Mouse (Mus musculus) cerebellum, adult 18-20 months (tissue): ENCODE measurements around the gene Myo19.

Source experiments
- DNase-seq, 2 experiments: peaks; one replicate each; pipeline ENCODE4 v3.0.0; 2021

Gene Myo19

DNA sequence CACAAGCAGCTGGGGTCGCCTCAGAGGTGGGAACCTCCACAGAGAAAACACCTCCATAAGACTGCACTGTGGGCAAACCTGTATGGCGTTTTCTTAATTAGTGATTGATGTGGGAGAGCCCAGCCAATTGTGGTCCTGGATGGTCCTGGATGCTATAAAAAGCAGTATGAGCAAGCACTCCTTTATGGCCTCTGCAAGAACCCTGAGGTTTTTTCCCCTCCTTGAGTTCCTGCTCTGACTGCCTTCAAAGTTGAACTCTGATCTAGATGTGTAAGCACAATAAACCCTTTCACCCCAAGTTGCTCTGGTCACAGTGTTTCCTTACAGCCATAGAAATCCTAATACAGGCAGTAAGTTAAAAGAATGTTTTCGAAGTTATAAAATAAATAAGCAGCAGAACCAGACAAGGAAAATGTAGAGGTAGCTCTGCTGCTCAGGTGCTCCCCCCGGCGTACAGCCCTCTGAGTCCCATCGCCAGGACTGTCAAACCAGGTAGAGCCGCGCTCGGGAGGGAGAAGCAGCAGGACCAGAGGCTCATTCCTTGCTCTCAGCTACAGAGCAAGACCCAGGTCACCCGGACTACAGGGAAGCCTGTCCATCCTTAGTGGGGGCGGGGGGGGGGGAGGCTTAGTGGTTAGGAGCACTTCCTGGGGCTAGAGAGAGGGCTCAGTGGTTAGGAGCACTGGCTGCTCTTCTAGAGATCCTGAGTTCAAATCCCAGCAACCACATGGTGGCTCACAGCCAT lies 7.0 kb downstream of the Myo19 start:
- DNase-seq = no peak

DNA sequence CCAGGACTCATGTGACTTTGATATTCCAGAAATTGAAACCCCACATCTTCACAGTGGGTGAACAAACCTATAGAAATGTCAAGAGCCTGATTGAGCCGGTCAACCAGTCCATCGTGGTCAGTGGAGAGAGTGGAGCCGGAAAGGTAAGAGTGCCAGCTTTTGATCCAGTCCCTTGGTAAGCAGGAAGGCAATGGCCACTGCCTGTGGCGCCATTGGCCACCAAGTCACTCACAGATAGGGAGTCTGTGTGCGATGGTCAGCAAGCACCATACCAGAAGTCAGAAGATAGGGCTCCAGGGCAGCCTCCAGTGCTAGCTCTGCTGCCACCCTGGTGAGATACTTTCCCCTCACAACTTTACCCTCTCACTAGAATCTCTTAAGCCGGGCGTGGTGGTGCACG lies 8.1 kb downstream of the Myo19 start:
- DNase-seq = no peak

- no peak for DNase-seq
These were observed 9.5 kb downstream of the Myo19 start for GRCm38 (mm10) chr11:84889492-84889891.

GRCm38 (mm10) chr11:84891705-84892104 lies 11.8 kb downstream of the Myo19 start:
- no peak for DNase-seq

GRCm38 (mm10) chr11:84893113-84893512 lies 13.2 kb downstream of the Myo19 start:
- no peak for DNase-seq

DNA sequence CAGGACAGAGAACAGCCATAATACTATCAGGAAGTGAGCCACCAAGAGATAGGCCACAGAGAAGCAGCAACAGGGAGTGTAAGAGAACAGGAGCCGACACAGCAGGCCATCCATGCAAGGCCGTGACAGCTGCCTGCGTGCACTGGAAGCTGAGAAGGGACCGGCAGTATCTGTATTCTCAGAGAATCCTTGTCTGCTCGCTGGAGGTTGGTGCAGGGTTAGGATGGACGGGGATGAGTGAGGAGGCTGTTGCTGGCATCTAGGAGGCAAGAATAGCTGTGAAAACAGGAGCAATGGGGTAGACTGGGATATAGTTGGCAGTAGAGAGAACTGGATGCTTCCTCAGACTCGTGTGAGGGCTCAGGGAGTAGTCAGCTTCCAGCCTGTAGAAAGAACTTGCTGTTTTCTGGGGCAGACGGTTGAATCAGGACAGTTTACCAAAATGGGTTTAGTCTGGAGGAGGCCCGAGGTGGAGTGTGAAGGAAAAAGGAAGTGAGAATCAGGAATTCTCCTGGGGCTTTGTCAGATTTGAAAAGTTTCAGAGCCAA lies 24.7 kb downstream of the Myo19 start:
- DNase-seq = no peak

DNA sequence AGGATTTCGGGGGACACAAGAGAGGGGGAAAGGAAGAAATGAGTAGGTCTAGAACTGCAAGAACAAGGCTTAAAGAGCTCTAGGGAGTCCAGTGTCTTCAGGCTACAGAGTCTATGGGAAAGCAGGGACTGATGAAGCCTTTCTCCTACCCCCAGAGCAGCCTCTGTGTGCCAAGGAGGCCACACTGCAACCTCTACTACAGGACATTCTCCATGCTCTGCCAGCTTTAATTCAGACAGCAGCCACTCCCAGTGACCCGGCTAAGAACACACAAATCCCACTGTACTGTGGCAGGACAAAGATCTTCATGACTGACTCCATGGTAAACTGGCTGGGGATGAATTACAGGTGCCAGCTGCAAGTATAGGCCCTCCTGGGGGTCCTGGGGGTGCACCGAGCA lies 27.1 kb downstream of the Myo19 start:
- DNase-seq = no peak

- no peak for DNase-seq
These were observed 28.5 kb downstream of the Myo19 start for GRCm38 (mm10) chr11:84908480-84908879.

DNA sequence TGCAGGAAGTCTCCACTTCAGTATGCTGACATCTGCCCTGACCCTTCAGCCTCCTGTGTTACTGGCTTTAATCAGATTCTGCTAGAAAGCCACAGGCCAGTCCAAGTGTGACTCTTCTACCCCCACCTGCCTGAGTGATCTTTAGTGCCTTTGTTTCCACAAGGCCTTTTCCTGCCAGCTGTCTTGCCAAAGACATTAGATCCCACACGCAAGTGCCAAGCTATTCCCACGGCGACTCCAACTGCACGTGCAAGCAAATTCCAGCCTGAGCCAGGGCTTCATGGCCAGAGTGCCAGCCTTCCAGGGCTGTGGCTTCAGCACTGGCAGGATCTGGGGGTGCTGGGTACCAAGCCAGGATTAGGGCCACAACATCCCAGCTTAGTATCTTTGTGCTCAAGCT lies 30.5 kb downstream of the Myo19 start:
- no peak for DNase-seq

- DNase-seq = no peak
These were observed 34.7 kb downstream of the Myo19 start for GRCm38 (mm10) chr11:84914673-84915072.

- DNase-seq = peak; percentile 86 to 88
These were observed 36.2 kb downstream of the Myo19 start, which contains the start of gene Znhit3 for GRCm38 (mm10) chr11:84916053-84916702. Gene Znhit3, minus strand, starts transcription at chr11:84916366.

DNA sequence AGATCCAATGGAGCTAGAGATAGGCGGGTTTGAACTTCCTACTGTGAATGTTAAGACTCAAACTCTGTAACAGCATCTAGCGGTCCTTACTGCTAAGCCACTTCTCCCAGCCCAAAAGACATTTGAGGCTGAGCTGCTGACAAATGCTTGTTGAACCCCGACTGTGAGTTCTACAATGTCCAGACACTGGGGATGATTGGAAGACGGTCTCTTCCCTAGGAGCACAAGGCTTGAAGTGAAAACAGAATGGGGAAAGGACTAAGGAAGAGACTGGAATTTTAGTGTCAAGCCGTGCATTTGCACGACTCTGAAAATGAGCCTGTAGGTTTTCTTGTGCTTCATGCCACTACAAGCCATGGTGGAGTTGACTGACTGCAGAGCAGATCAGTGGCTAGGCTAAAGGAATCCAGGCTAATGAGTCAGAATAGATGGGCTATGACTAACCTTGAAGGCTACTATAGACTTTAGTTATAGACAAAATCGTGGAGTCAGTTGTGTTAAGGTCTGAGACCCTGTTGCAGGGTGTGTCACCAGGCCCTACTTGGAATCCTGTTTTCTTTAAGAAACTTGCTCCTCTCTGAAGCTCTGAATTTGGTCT lies 36.9 kb downstream of the Myo19 start:
- no peak for DNase-seq

- DNase-seq = peak; percentile 90 to 97
These were observed 38.5 kb downstream of the Myo19 start for GRCm38 (mm10) chr11:84918425-84918824.

DNA sequence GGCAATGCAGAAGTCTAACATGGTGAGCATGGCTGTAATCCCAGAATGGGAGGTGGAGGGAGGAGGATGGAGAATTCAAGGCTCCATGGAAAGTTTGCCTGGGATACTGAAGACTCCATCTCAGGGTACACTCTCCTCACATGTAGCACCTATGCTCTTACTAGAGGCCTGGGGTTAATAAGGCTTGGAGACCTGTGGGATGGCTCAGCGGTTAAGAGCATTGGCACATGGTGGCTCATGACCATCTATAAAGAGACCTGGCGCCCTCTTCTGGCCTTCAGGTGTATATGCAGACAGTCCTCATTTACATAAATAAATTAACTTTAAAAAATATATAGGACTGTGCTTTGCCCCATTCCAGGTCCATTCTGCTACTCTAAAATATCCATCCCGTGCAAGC lies 39.3 kb downstream of the Myo19 start:
- DNase-seq = peak; percentile 29 to 54

GRCm38 (mm10) chr11:84919951-84920350 lies 40.0 kb downstream of the Myo19 start:
- DNase-seq = no peak

GRCm38 (mm10) chr11:84920981-84921380 lies 41.0 kb downstream of the Myo19 start:
- no peak for DNase-seq

DNA sequence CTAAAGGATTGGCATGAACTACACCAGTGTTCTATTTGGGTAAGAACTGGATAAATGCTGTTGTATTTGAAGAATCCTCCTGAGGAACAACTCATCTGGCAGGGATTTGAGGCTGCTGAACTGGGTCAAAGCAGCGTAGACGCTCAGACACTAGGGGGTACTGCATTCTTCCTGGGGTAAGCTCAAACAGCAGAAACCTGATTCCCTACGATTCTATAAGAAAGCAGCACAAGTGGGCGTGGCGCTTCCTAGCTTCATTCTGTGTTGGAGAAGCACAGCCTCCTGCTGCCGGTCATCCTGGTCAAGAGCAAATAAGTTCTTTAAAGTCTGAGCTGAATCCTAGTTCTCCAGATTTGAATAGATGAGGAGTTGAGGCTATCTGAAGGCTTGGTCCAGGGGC lies 52.3 kb downstream of the Myo19 start:
- no peak for DNase-seq

DNA sequence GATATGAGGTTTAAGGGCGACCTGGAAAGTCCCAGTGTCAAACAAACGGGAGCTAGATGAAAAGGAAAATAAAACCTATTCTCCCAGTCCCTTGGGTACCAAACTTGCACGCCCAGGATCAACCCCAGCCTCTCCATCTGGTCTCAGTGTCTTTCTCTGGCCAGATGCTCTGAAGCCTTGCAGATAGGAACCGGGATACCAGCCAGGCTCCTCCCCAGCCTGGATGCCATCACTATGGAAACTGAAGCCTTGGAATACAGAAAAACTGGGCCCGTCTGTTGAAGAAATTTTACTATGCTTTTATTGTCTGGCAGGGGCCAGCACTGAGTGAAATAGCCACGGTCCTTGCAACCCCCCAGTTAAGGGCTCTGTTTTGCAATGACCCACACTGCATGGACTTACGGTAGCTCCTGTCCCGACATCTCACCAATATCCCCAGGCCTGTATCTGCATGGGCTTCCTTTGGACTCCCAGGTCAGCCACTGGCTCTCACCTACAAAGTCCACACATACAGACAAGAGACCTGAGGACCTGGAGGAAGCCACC lies 59.6 kb downstream of the Myo19 start:
- DNase-seq = no peak

GRCm38 (mm10) chr11:84940140-84940539 lies 60.2 kb downstream of the Myo19 start:
- no peak for DNase-seq

- DNase-seq = peak in 1 of 2 experiments; percentile 12
These were observed 64.0 kb downstream of the Myo19 start for GRCm38 (mm10) chr11:84943948-84944347.

DNA sequence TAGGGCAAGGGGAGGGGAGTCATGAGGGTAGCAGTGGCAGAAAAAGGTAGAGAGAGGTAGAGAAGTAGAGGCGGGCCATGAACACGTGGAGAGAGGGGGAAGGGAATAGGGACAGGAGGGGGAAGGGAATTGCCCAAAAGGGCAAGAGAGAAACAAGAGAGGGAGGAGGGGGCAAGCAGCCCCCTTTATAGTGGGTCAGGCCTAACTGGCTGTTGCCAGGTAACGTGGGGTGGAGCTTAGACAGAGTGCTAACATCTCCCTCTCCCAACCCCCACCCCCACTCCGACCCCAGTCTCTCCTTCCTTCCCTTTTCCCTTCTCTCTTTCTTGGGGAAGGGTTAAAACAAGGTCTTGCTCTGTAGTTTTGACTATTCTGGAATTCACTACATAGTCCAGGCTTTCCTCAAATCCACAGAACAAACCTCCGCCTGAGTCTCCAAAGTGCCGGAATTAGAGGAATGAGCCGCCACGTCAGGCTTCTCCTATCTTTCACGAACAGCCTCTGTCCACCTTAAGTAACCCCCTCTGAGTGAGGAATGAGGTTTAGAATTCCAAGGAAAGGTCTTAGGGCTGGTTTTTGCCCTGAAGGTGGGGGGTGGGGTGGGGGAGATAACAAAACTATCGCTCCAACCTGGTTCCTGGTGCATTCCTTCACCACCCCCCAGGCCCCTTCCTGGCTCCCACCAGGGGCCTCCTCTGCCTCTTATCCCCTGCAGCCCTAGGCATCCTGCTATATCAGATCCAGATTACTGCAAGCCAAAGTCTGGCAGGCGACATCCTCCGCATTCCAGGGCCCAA lies 64.9 kb downstream of the Myo19 start:
- DNase-seq = no peak

GRCm38 (mm10) chr11:84945841-84946240 lies 65.9 kb downstream of the Myo19 start:
- DNase-seq = no peak

- DNase-seq = no peak
These were observed 67.3 kb downstream of the Myo19 start for GRCm38 (mm10) chr11:84947206-84947605.
